Mouse (Mus musculus): ENCODE measurements around the gene Mtx1.

DNA sequence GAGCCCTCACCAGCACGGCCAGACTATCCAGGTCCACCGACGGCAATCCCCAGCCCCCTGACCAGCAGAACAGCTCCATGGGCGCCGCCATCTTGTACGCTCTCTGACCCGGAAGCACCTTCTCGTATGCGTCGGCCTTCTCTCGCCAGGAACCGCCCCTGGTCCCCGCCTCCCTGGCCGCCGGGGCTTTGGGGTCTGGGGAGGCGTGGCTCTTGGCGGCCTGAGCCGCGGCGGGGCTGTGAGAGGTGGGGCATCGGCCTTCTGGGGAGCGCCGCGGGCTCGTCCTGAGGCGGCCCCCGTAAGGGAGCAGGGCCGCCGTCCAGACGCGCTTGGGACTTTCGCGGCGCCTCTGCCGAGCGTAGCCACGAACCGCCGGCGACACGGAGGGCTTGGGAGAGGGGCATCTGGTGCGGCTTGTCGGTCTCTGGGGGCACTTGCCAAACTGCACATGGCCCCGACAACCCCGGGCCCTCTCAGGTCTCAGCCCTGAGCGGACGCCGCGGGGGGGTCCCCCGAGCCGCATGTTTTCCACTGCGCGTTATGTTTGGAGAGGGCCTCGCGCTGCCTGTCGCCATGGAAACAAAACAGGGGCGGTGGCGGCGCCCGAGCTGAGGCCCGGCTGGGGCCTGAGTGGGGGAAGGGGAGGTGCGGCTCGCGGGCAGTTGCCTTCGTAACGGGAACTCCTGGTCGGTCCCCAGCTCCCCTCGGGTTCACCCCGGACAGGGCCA lies 12.9 kb downstream of the Mtx1 start:
- TF ChIP-seq GATA1 (IDR thresholded peaks at IDR 0.05; ENCODE audit: borderline replicate concordance, low read length) (no peak), FLI1 (IDR thresholded peaks at IDR 0.05; ENCODE audit: low read length) (no peak)
